Mouse (Mus musculus) left cerebral cortex, postnatal 36 days (tissue): Measurements from ENCODE around the gene Zfp462. TPM values are rescaled to one million over a fixed set of nuclear protein-coding genes. Genes with fewer than 3 reads are reported as not detected.
"Not testable (repeated sequence)": the region's sequence is repeated elsewhere in the genome, so short reads cannot be mapped to it uniquely, and the experiment has no call there.

Experiments used
- DNase-seq, 2 experiments: peaks; one replicate each; pipeline ENCODE4 v3.0.0; 2021 to 2022; ENCODE audit warnings: low spot score in 2 of 2, mixed read lengths in 1 of 2
- intact Hi-C: fragments of 180-260 bp; cut with DNase I; formaldehyde crosslinking; loops from one replicate; pipeline ENCODE4 v1.15.1; 2025
- total RNA-seq, 2 experiments: library from RNA; stranded (reverse); gene quantifications; 2 replicates each; pipeline ENCODE4 v1.2.3; 2021

Zfp462 gene
- 10 to 100 TPM; 37.7 to 71.3 TPM for total RNA-seq

GRCm38 (mm10) chr4:54944921-54945430 lies at the start of gene Zfp462:
Gene Zfp462, plus strand, starts transcription at chr4:54945048.
- no peak for DNase-seq
- intact Hi-C loops, result loop anchor here (5.0 to 10.0 kb wide), 4 partner anchors 62 to 1010 kb away; no protein-coding TSS in a partner anchor

GRCm38 (mm10) chr4:54896017-54896416 lies 48.8 kb upstream of the Zfp462 start:
- no peak for DNase-seq
- intact Hi-C loops, result no loop called here

GRCm38 (mm10) chr4:54904641-54905040 lies 40.2 kb upstream of the Zfp462 start:
- DNase-seq, result no peak
- intact Hi-C loops, result no loop called here

GRCm38 (mm10) chr4:54905399-54905953 lies 39.4 kb upstream of the Zfp462 start:
- intact Hi-C loops, result no loop called here
- DNase-seq, result no peak

GRCm38 (mm10) chr4:54910300-54910699 lies 34.5 kb upstream of the Zfp462 start:
- no peak for DNase-seq
- intact Hi-C loops, result no loop called here

GRCm38 (mm10) chr4:54918276-54918675 lies 26.6 kb upstream of the Zfp462 start:
- intact Hi-C loops, result no loop called here
- DNase-seq, result no peak

- DNase-seq, result no peak
- intact Hi-C loops, result no loop called here
Observed at GRCm38 (mm10) chr4:54923386-54923785, 21.5 kb upstream of the Zfp462 start.

GRCm38 (mm10) chr4:54924306-54924705 lies 20.5 kb upstream of the Zfp462 start:
- DNase-seq, result no peak
- intact Hi-C loops, result no loop called here

GRCm38 (mm10) chr4:54926456-54926855 lies 18.4 kb upstream of the Zfp462 start:
- intact Hi-C loops, DNase-seq: not testable (repeated sequence)

GRCm38 (mm10) chr4:54927321-54928062 lies 17.4 kb upstream of the Zfp462 start:
- intact Hi-C loops, DNase-seq: not testable (repeated sequence)

GRCm38 (mm10) chr4:54929686-54930085 lies 15.2 kb upstream of the Zfp462 start:
- intact Hi-C loops, result no loop called here
- DNase-seq, result no peak

- intact Hi-C loops, result no loop called here
- DNase-seq, result no peak
Observed at GRCm38 (mm10) chr4:54932668-54933067, 12.2 kb upstream of the Zfp462 start.

GRCm38 (mm10) chr4:54937161-54937560 lies 7.7 kb upstream of the Zfp462 start:
- intact Hi-C loops, result no loop called here

GRCm38 (mm10) chr4:54945603-54946445 lies 976 bp downstream of the Zfp462 start:
- DNase-seq, result no peak
- intact Hi-C loops, result loop anchor here (5.0 to 10.0 kb wide), 4 partner anchors 61 to 1011 kb away; no protein-coding TSS in a partner anchor

More at GRCm38 (mm10) chr4:54937161-54937560, 7.7 kb upstream of the Zfp462 start:
- no peak for DNase-seq

GRCm38 (mm10) chr4:54946662-54947055 lies 1.8 kb downstream of the Zfp462 start:
- DNase-seq, result no peak
- intact Hi-C loops, result loop anchor here (5.0 to 10.0 kb wide), 4 partner anchors 61 to 1012 kb away; no protein-coding TSS in a partner anchor

- intact Hi-C loops, result loop anchor here (5.0 to 10.0 kb wide), 4 partner anchors 60 to 1013 kb away; no protein-coding TSS in a partner anchor
- DNase-seq, result peak; percentile 54 to 55
Observed at GRCm38 (mm10) chr4:54947056-54947990, 2.5 kb downstream of the Zfp462 start.

- DNase-seq, result peak; percentile 64 to 77
- intact Hi-C loops, result loop anchor here (5.0 to 10.0 kb wide), 4 partner anchors 59 to 1013 kb away; no protein-coding TSS in a partner anchor
Observed at GRCm38 (mm10) chr4:54947991-54948615, 3.3 kb downstream of the Zfp462 start.
